Mouse (Mus musculus) liver, embryonic 13.5 days (tissue): ENCODE measurements around the gene Fbn1. TPM values are rescaled to one million over a fixed set of nuclear protein-coding genes. Genes with fewer than 3 reads are reported as not detected.

Experiments
- ATAC-seq: fragments of 200-750 bp; cut with Nextera tagmentation; 2 replicates; pipeline ENCODE4 v1.8.0; 2017; ENCODE audit warnings: low read depth, mild to moderate bottlenecking, moderate number of reproducible peaks, moderate library complexity
- DNase-seq: peaks from one replicate; pipeline ENCODE4 v3.0.0; 2022
- H3K27ac ChIP-seq: fragments of 300-500 bp; sonication (generic); 2 replicates; pipeline ENCODE4 v1.5.1; 2015; ENCODE audit warnings: moderate library complexity, mild to moderate bottlenecking, inconsistent platforms
- H3K27me3 ChIP-seq: fragments of 300-500 bp; sonication (generic); 2 replicates; pipeline ENCODE4 v1.6.1; 2015; ENCODE audit warnings: mild to moderate bottlenecking, inconsistent platforms
- H3K36me3 ChIP-seq: fragments of 300-500 bp; sonication (generic); 2 replicates; pipeline ENCODE4 v1.6.1; 2015; ENCODE audit warnings: mild to moderate bottlenecking, inconsistent platforms
- H3K4me1 ChIP-seq: fragments of 300-500 bp; sonication (generic); replicated peaks from 2 replicates; pipeline ENCODE4 v1.6.1; 2015; ENCODE audit warnings: inconsistent platforms
- H3K4me2 ChIP-seq: fragments of 300-500 bp; sonication (generic); 2 replicates; pipeline ENCODE4 v1.6.1; 2015; ENCODE audit warnings: inconsistent platforms, mild to moderate bottlenecking, moderate library complexity
- H3K4me3 ChIP-seq: fragments of 300-500 bp; sonication (generic); replicated peaks from 2 replicates; pipeline ENCODE4 v1.5.1; 2015; ENCODE audit warnings: mild to moderate bottlenecking, inconsistent platforms
- H3K9ac ChIP-seq: fragments of 300-500 bp; sonication (generic); 2 replicates; pipeline ENCODE4 v1.6.1; 2015; ENCODE audit warnings: mild to moderate bottlenecking, inconsistent platforms
- H3K9me3 ChIP-seq: fragments of 300-500 bp; sonication (generic); replicated peaks from 2 replicates; pipeline ENCODE4 v1.6.1; 2016; ENCODE audit warnings: inconsistent platforms
- WGBS: fragments of 180-500 bp; shearing (Covaris S2); methylation state at CpG from one replicate; pipeline ENCODE4 v1.1.7; 2015; ENCODE audit not compliant: insufficient replicate concordance; 5-methylcytosine and 5-hydroxymethylcytosine counted together
- polyA plus RNA-seq: library from polyadenylated mRNA; unstranded; fragments of >200 nt; fragmentation: Nextera tagmentation; extraction: Ambion mirVana; gene quantifications from 2 replicates; pipeline ENCODE4 v1.2.1, GENCODE M21; 2015

Gene Fbn1
- polyA plus RNA-seq, 1 experiment from 2014 or later: 1.2 TPM

DNA sequence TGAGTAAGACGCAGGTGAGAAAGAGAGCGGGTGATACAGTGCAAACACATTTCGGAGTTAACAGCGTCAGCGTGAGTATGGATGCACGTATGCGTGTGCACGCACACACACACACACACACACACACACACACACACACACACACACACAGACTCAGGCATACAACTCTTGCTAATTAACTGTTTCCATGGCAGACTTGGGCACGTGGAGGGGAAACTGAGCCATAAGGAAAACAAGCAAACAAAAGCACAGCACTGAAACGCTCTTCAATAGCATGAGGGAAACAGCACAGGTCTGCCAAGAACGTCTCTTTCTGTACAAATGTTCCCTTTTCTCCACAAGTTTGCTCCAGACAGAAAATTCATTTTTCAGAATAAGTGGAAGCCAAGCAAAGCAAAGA lies 153.2 kb downstream of the Fbn1 start:
- 75% methylated on average over 11 of the region's 11 CpGs for WGBS
- Histone ChIP-seq H3K4me2 (no peak overlapping the region), H3K36me3 (no peaks in the 10 kb centered on the region), H3K27me3 (no peaks in the 10 kb centered on the region), H3K4me1 (no peaks in the 10 kb centered on the region), H3K27ac (no peak overlapping the region), H3K9ac (no peak overlapping the region), H3K4me3 (no peak overlapping the region), H3K9me3 (no peaks in the 10 kb centered on the region)
- ATAC-seq (no peak), DNase-seq (no peak)

DNA sequence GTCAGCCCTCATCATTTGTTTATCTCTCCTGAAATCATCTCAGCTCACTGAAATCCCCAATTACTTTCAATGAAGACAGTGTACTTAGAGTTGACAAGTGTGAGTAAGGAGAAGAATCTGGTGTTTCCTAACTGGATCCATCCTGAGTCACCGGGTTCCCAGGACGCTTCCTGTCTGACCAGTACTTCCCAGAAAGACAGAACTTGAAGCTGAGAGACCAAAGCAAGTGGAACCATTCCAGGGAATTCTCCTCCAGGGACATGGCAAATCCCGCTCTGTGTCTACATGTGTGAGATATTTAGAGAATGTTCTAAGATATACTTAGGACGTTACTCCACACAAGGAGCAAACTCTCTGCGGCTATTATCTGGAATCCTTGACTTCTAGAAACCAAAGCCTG lies 158.6 kb downstream of the Fbn1 start:
- no peak overlapping the region for H3K27ac ChIP-seq
- no peak overlapping the region for H3K9ac ChIP-seq
- ATAC-seq (no peak), DNase-seq (no peak)
- no peaks in the 10 kb centered on the region for H3K27me3 ChIP-seq
- H3K36me3 ChIP-seq: no peaks in the 10 kb centered on the region
- H3K4me2 ChIP-seq: no peak overlapping the region
- no peak overlapping the region for H3K4me3 ChIP-seq
- no peaks in the 10 kb centered on the region for H3K4me1 ChIP-seq
- WGBS: 68% methylated on average over 5 of the region's 5 CpGs
- no peaks in the 10 kb centered on the region for H3K9me3 ChIP-seq

DNA sequence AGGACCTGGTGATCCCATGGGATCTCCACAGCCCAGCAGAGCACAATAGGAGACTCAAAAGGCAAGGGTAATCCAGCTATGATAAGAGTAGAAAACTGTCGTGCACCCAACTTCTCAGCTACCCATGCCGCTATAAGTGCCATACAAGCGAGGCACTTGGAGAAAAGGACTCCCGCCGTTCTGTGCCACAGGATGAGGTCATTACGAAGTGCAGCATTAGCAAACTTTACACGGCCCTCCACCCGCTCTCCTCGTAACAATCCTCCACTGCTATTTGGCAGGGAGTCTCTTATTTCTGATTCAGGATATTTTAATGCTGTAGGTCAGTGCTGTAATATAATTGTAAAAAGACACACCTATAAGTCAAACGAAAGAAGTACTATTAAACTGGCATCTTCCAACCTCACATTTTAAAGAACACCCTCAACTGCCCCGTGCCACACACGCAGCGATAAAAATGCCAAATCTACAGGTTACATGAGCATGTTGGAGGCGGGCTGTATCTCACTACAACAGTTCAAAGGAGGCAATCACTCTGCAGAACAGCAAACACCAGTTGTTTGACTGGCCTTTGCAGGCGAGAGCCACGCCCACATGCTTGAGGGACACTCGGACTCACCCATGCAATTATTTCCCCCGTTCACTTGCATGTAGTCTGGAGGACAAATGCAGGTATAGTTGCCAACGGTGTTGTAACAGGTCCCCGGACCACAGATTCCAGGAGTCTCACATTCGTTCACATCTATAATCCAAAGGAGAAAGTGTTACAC lies 165.4 kb downstream of the Fbn1 start:
- Histone ChIP-seq H3K36me3 (no peaks in the 10 kb centered on the region), H3K4me2 (no peak overlapping the region), H3K9me3 (no peaks in the 10 kb centered on the region), H3K27me3 (no peaks in the 10 kb centered on the region), H3K4me1 (no peaks in the 10 kb centered on the region), H3K9ac (no peak overlapping the region), H3K27ac (no peak overlapping the region), H3K4me3 (no peak overlapping the region)
- no peak for ATAC-seq
- DNase-seq: no peak
- WGBS: 75% methylated on average over 21 of the region's 21 CpGs

- no peak overlapping the region for H3K27ac ChIP-seq
- no peak overlapping the region for H3K4me3 ChIP-seq
- WGBS: 63% methylated on average over 5 of the region's 5 CpGs
- no peaks in the 10 kb centered on the region for H3K9me3 ChIP-seq
- no peaks in the 10 kb centered on the region for H3K4me1 ChIP-seq
- ATAC-seq (no peak), DNase-seq (no peak)
- no peaks in the 10 kb centered on the region for H3K27me3 ChIP-seq
- H3K36me3 ChIP-seq: no peaks in the 10 kb centered on the region
- no peak overlapping the region for H3K4me2 ChIP-seq
- H3K9ac ChIP-seq: no peak overlapping the region
Measured at GRCm38 (mm10) chr2:125340381-125340780, 167.4 kb downstream of the Fbn1 start.

DNA sequence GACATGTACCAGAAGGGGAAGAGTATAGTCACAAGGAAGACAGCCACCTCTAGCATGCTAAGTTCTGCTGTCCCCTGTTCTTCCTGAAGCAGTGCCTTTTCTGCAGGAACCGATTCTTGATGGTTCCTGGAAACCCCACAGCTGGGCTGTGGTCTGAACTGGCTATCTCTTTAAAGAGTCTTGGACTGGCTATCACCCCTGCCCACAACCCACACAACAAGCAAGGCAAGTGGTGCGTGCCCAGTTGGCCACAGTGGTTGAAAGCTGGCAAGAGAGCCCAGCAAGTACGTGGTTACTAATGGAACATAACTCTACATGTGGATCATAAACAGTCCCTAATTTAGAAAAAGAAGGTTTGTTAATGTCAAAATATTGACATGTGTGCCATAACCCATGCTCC lies 170.6 kb downstream of the Fbn1 start:
- Histone ChIP-seq H3K4me1 (no peaks in the 10 kb centered on the region), H3K9me3 (no peaks in the 10 kb centered on the region), H3K4me3 (no peak overlapping the region), H3K4me2 (no peak overlapping the region), H3K9ac (no peak overlapping the region), H3K27ac (no peak overlapping the region), H3K27me3 (no peaks in the 10 kb centered on the region), H3K36me3 (no peaks in the 10 kb centered on the region)
- 52% methylated on average over 3 of the region's 3 CpGs for WGBS
- ATAC-seq (no peak), DNase-seq (no peak)

GRCm38 (mm10) chr2:125335206-125335605 lies 172.6 kb downstream of the Fbn1 start:
- Histone ChIP-seq H3K27me3 (no peaks in the 10 kb centered on the region), H3K4me3 (no peak overlapping the region), H3K27ac (no peak overlapping the region), H3K4me1 (no peaks in the 10 kb centered on the region), H3K9me3 (no peaks in the 10 kb centered on the region), H3K36me3 (no peaks in the 10 kb centered on the region), H3K9ac (no peak overlapping the region), H3K4me2 (no peak overlapping the region)
- 80% methylated on average over 11 of the region's 11 CpGs for WGBS
- ATAC-seq (no peak), DNase-seq (no peak)

DNA sequence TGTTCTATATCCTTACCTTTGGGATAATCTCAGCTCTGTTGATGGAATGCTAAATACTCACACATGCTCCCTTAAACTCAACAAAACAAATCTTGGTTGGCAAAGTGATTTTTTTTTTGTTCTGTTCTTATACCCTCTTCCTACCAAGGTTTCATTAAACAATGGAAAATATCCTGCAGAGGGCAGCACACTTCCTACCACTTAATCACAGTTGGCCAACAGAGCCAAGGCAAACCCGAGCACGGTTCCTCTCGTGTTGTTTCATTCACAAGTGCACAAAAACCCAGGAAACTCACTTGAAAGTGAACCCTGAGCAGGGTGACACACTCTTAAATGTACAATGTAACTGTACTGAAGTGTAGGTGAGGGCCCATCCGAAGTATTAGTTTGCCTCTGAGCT lies 173.6 kb downstream of the Fbn1 start:
- H3K4me2 ChIP-seq: no peak overlapping the region
- no peaks in the 10 kb centered on the region for H3K27me3 ChIP-seq
- H3K36me3 ChIP-seq: no peaks in the 10 kb centered on the region
- WGBS: 50% methylated on average over 4 of the region's 4 CpGs
- H3K4me3 ChIP-seq: no peak overlapping the region
- no peak for ATAC-seq
- no peaks in the 10 kb centered on the region for H3K4me1 ChIP-seq
- no peak overlapping the region for H3K27ac ChIP-seq
- DNase-seq: no peak
- no peak overlapping the region for H3K9ac ChIP-seq
- H3K9me3 ChIP-seq: no peaks in the 10 kb centered on the region

DNA sequence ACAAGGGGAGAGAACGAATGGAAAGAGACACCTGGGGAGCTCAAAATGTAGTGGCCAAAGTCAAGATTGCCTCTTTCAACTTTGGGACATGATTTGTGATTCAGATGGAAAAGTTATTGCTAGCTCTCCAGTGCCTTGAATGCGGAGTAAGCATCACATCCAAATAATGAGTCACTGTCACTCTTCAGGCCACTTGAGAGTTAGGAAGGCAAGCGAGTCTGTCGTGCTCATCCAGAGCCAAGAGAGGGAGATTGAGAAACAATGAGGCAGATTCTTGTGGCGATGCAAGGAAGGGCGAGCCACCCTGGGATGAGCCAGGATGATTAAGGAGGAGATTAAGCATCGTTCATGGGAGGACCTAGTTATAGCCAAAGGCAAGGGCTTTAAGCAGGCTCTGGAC lies 176.2 kb downstream of the Fbn1 start:
- Histone ChIP-seq H3K36me3 (no peaks in the 10 kb centered on the region), H3K9me3 (no peaks in the 10 kb centered on the region), H3K4me3 (no peak overlapping the region), H3K9ac (no peak overlapping the region), H3K27me3 (no peaks in the 10 kb centered on the region), H3K27ac (no peak overlapping the region), H3K4me2 (no peak overlapping the region), H3K4me1 (no peaks in the 10 kb centered on the region)
- WGBS: 69% methylated on average over 7 of the region's 7 CpGs
- no peak for DNase-seq
- ATAC-seq: no peak

DNA sequence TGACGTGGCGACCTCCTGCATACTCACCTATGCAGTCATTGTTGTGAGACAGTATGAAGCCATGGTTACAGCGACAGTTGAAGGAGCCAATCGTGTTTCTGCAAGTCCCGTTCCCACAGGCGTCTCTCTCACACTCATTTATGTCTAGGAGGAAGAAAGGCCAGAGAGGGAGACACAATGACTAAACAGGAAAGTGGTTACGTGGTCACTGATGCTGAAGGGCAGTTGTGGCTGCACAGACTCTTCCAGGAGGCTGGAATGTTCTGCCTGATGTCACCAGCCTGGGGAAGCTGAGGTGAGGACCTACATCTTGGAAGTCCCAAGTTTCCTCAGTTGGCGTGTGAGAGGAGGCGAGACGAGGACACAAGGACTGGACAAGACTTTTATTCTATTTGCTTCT lies 177.3 kb downstream of the Fbn1 start:
- H3K9me3 ChIP-seq: no peaks in the 10 kb centered on the region
- no peak overlapping the region for H3K9ac ChIP-seq
- no peaks in the 10 kb centered on the region for H3K27me3 ChIP-seq
- ATAC-seq (no peak), DNase-seq (no peak)
- no peak overlapping the region for H3K4me3 ChIP-seq
- H3K4me2 ChIP-seq: no peak overlapping the region
- H3K27ac ChIP-seq: no peak overlapping the region
- H3K36me3 ChIP-seq: no peaks in the 10 kb centered on the region
- no peaks in the 10 kb centered on the region for H3K4me1 ChIP-seq
- WGBS: 72% methylated on average over 10 of the region's 10 CpGs

GRCm38 (mm10) chr2:125325125-125325855 lies 182.5 kb downstream of the Fbn1 start:
- WGBS: 65% methylated on average over 7 of the region's 7 CpGs
- H3K27ac ChIP-seq: no peak overlapping the region
- no peaks in the 10 kb centered on the region for H3K9me3 ChIP-seq
- no peak for DNase-seq
- no peaks in the 10 kb centered on the region for H3K36me3 ChIP-seq
- H3K27me3 ChIP-seq: no peaks in the 10 kb centered on the region
- ATAC-seq: no peak
- H3K4me1 ChIP-seq: no peaks in the 10 kb centered on the region
- H3K4me2 ChIP-seq: no peak overlapping the region
- no peak overlapping the region for H3K4me3 ChIP-seq
- no peak overlapping the region for H3K9ac ChIP-seq

- Histone ChIP-seq H3K9me3 (no peaks in the 10 kb centered on the region), H3K4me2 (no peak overlapping the region), H3K9ac (no peak overlapping the region), H3K36me3 (no peaks in the 10 kb centered on the region), H3K27ac (no peak overlapping the region), H3K4me1 (no peaks in the 10 kb centered on the region), H3K27me3 (no peaks in the 10 kb centered on the region), H3K4me3 (no peak overlapping the region)
- 67% methylated on average over 5 of the region's 5 CpGs for WGBS
- ATAC-seq: no peak
- DNase-seq: no peak
Measured at GRCm38 (mm10) chr2:125324455-125324854, 183.3 kb downstream of the Fbn1 start.

- H3K27ac ChIP-seq: no peak overlapping the region
Measured at GRCm38 (mm10) chr2:125323347-125323746, 184.4 kb downstream of the Fbn1 start.

More at GRCm38 (mm10) chr2:125323347-125323746, 184.4 kb downstream of the Fbn1 start:
- Histone ChIP-seq H3K9me3 (no peaks in the 10 kb centered on the region), H3K36me3 (no peaks in the 10 kb centered on the region), H3K27me3 (no peaks in the 10 kb centered on the region), H3K4me1 (no peaks in the 10 kb centered on the region), H3K4me2 (no peak overlapping the region), H3K9ac (no peak overlapping the region), H3K4me3 (no peak overlapping the region)
- 50% methylated on average over 4 of the region's 4 CpGs for WGBS
- ATAC-seq: no peak
- no peak for DNase-seq
